Mouse (Mus musculus): Measurements from ENCODE around the gene Fsd2. TPM values are rescaled to one million over a fixed set of nuclear protein-coding genes. Genes with fewer than 3 reads are reported as not detected.

Fsd2 gene
- polyA plus RNA-seq, 1 experiment from 2014 or later = 0.06 TPM

GRCm38 (mm10) chr7:81548864-81549263 lies 17.9 kb downstream of the Fsd2 start:
- Histone ChIP-seq H3K4me3 (ENCODE audit: low read depth, low read length) (no peak overlapping the region), H3K9me3 (ENCODE audit: control insufficient read depth, low read length) (no peaks in the 10 kb centered on the region), H3K36me3 (ENCODE audit: control insufficient read depth, insufficient read depth, low read length) (no peaks in the 10 kb centered on the region), H3K27ac (replicated peaks) (no peak overlapping the region), H3K4me1 (replicated peaks; ENCODE audit: control insufficient read depth, insufficient read depth) (no peaks in the 10 kb centered on the region), H3K4me2 (replicated peaks; ENCODE audit: low read depth) (no peak overlapping the region), H3K9ac (ENCODE audit: low read length) (no peak overlapping the region), H3K27me3 (ENCODE audit: control insufficient read depth, insufficient read depth, low read length) (no peaks in the 10 kb centered on the region)
- 0 out of 2 replicates have a peak, but pooled peaks have one; percentile 45 for ATAC-seq (ENCODE audit: low FRiP score, low TSS enrichment)
- no peak for TF ChIP-seq CTCF (IDR thresholded peaks at IDR 0.05; ENCODE audit: low read depth)
- TF ChIP-seq EP300 (optimal IDR thresholded peaks at IDR 0.05) = no peak
- DNase-seq (ENCODE audit: low spot score) = no peak
- 54% methylated on average over 11 of the region's 11 CpGs for WGBS

- TF ChIP-seq CTCF (IDR thresholded peaks at IDR 0.05; ENCODE audit: low read depth) = no peak
- TF ChIP-seq EP300 (optimal IDR thresholded peaks at IDR 0.05) = no peak
- ATAC-seq (ENCODE audit: low FRiP score, low TSS enrichment) (no peak), DNase-seq (ENCODE audit: low spot score) (no peak)
- H3K4me2 ChIP-seq (replicated peaks; ENCODE audit: low read depth) = no peak overlapping the region
- H3K27ac ChIP-seq (replicated peaks) = no peak overlapping the region
- no peaks in the 10 kb centered on the region for H3K9me3 ChIP-seq (ENCODE audit: control insufficient read depth, low read length)
- H3K4me1 ChIP-seq (replicated peaks; ENCODE audit: control insufficient read depth, insufficient read depth) = no peaks in the 10 kb centered on the region
- no peak overlapping the region for H3K9ac ChIP-seq (ENCODE audit: low read length)
- no peaks in the 10 kb centered on the region for H3K36me3 ChIP-seq (ENCODE audit: control insufficient read depth, insufficient read depth, low read length)
- 53% methylated on average over 8 of the region's 8 CpGs for WGBS
- no peaks in the 10 kb centered on the region for H3K27me3 ChIP-seq (ENCODE audit: control insufficient read depth, insufficient read depth, low read length)
- H3K4me3 ChIP-seq (ENCODE audit: low read depth, low read length) = no peak overlapping the region
Measured at GRCm38 (mm10) chr7:81542934-81543333, 23.8 kb downstream of the Fsd2 start.

DNA sequence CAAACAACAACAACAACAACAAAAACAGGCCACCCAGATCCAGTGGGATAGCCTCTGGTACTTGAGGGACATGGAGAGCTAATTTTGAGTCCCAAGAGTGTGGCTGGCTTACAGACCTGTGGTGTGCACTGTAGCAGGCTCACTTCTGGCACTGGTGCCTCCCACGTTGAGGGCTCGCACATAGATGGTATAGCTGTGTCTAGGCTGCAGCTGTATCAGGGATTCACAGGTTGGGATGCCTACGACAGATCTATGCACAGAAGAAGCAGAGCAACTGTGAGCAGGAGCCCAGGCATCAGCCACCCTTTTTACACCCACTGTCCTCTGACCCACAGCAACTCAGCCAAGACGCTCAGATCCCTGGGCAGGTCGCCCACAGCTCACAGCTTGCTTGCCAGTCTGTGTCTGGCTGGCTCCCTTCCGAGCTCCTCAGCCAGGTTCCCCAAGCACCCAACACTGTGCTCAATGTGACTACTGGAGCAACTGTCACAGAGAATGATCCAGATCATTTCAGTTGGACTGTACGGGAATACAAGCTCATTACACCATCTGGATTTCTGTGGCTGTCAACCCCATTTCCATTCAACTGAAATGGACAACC lies 24.7 kb downstream of the Fsd2 start:
- 82% methylated on average over 7 of the region's 7 CpGs for WGBS
- Histone ChIP-seq H3K9ac (ENCODE audit: low read length) (no peak overlapping the region), H3K4me2 (replicated peaks; ENCODE audit: low read depth) (no peak overlapping the region), H3K4me3 (ENCODE audit: low read depth, low read length) (no peak overlapping the region), H3K9me3 (ENCODE audit: control insufficient read depth, low read length) (no peaks in the 10 kb centered on the region), H3K27ac (replicated peaks) (no peak overlapping the region), H3K4me1 (replicated peaks; ENCODE audit: control insufficient read depth, insufficient read depth) (no peaks in the 10 kb centered on the region), H3K36me3 (ENCODE audit: control insufficient read depth, insufficient read depth, low read length) (no peaks in the 10 kb centered on the region), H3K27me3 (ENCODE audit: control insufficient read depth, insufficient read depth, low read length) (no peaks in the 10 kb centered on the region)
- ATAC-seq (ENCODE audit: low FRiP score, low TSS enrichment) (no peak), DNase-seq (ENCODE audit: low spot score) (no peak)
- TF ChIP-seq EP300 (optimal IDR thresholded peaks at IDR 0.05) (no peak), CTCF (IDR thresholded peaks at IDR 0.05; ENCODE audit: low read depth) (no peak)

DNA sequence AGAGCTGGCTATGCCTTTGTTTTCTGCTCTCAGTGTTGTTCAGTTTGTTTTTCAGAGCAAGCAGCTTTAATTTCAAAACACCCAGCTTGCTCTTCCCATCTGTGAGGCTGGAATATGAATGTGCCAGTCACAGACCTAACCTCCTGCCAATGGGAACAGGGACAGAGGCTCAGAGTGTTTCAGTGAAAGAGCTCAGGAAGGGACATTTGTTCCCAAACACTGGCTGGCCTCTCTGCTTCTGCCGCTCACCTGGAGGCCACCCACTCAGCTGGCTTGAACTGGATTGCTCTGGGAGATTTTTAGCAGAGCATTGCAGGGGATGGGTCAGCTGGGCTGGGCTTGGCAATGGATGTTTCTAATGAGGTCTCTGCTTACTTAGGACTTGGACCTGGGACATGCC lies 25.7 kb downstream of the Fsd2 start:
- H3K4me1 ChIP-seq (replicated peaks; ENCODE audit: control insufficient read depth, insufficient read depth) = no peaks in the 10 kb centered on the region
- no peak for TF ChIP-seq EP300 (optimal IDR thresholded peaks at IDR 0.05)
- TF ChIP-seq CTCF (IDR thresholded peaks at IDR 0.05; ENCODE audit: low read depth) = no peak
- no peak overlapping the region for H3K4me2 ChIP-seq (replicated peaks; ENCODE audit: low read depth)
- H3K9me3 ChIP-seq (ENCODE audit: control insufficient read depth, low read length) = no peaks in the 10 kb centered on the region
- H3K27ac ChIP-seq (replicated peaks) = no peak overlapping the region
- WGBS = 50% methylated on average over 1 of the region's 1 CpGs
- ATAC-seq (ENCODE audit: low FRiP score, low TSS enrichment) (no peak), DNase-seq (ENCODE audit: low spot score) (no peak)
- no peaks in the 10 kb centered on the region for H3K27me3 ChIP-seq (ENCODE audit: control insufficient read depth, insufficient read depth, low read length)
- no peaks in the 10 kb centered on the region for H3K36me3 ChIP-seq (ENCODE audit: control insufficient read depth, insufficient read depth, low read length)
- no peak overlapping the region for H3K9ac ChIP-seq (ENCODE audit: low read length)
- H3K4me3 ChIP-seq (ENCODE audit: low read depth, low read length) = no peak overlapping the region

DNA sequence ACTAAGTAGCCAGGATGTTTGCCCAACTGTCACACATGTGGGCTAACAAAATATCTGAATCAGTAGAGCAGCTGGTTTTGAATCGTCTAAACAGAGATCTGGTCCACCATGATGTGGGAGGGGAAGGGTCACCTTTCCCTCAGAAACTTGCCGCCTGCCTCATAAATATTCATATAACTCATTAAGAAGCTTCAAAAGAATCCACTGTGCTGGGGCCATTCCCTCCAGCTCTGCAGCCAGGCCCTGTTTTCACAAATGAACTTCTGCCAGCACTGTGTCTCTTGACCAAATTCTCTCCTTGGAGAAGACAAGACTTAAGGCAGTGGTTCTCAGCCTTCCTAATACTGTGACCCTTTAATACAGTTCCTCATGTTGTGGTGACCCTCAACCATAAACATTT lies 27.2 kb downstream of the Fsd2 start:
- no peaks in the 10 kb centered on the region for H3K9me3 ChIP-seq (ENCODE audit: control insufficient read depth, low read length)
- TF ChIP-seq EP300 (optimal IDR thresholded peaks at IDR 0.05) = no peak
- no peak for TF ChIP-seq CTCF (IDR thresholded peaks at IDR 0.05; ENCODE audit: low read depth)
- H3K27me3 ChIP-seq (ENCODE audit: control insufficient read depth, insufficient read depth, low read length) = no peaks in the 10 kb centered on the region
- H3K36me3 ChIP-seq (ENCODE audit: control insufficient read depth, insufficient read depth, low read length) = no peaks in the 10 kb centered on the region
- no peak overlapping the region for H3K4me3 ChIP-seq (ENCODE audit: low read depth, low read length)
- DNase-seq (ENCODE audit: low spot score) (no peak), ATAC-seq (ENCODE audit: low FRiP score, low TSS enrichment) (no peak)
- H3K4me1 ChIP-seq (replicated peaks; ENCODE audit: control insufficient read depth, insufficient read depth) = no peaks in the 10 kb centered on the region
- WGBS = 24% methylated on average over 2 of the region's 2 CpGs
- no peak overlapping the region for H3K9ac ChIP-seq (ENCODE audit: low read length)
- no peak overlapping the region for H3K27ac ChIP-seq (replicated peaks)
- H3K4me2 ChIP-seq (replicated peaks; ENCODE audit: low read depth) = no peak overlapping the region

GRCm38 (mm10) chr7:81538070-81538675 lies 28.6 kb downstream of the Fsd2 start:
- Histone ChIP-seq H3K27ac (replicated peaks) (no peak overlapping the region), H3K4me3 (ENCODE audit: low read depth, low read length) (no peak overlapping the region), H3K27me3 (ENCODE audit: control insufficient read depth, insufficient read depth, low read length) (no peaks in the 10 kb centered on the region), H3K4me1 (replicated peaks; ENCODE audit: control insufficient read depth, insufficient read depth) (no peaks in the 10 kb centered on the region), H3K4me2 (replicated peaks; ENCODE audit: low read depth) (no peak overlapping the region), H3K9ac (ENCODE audit: low read length) (no peak overlapping the region), H3K36me3 (ENCODE audit: control insufficient read depth, insufficient read depth, low read length) (peaks cover 3% of the 10 kb centered on the region), H3K9me3 (ENCODE audit: control insufficient read depth, low read length) (no peaks in the 10 kb centered on the region)
- ATAC-seq (ENCODE audit: low FRiP score, low TSS enrichment) = 0 out of 2 replicates have a peak, but pooled peaks have one; percentile 38
- peak; percentile 63 for DNase-seq (ENCODE audit: low spot score)
- no peak for TF ChIP-seq CTCF (IDR thresholded peaks at IDR 0.05; ENCODE audit: low read depth)
- TF ChIP-seq EP300 (optimal IDR thresholded peaks at IDR 0.05) = no peak
- 73% methylated on average over 2 of the region's 2 CpGs for WGBS
